Mouse (Mus musculus): ENCODE measurements around the gene Tspan2. TPM values are rescaled to one million over a fixed set of nuclear protein-coding genes. Genes with fewer than 3 reads are reported as not detected.

Tspan2 gene
- polyA plus RNA-seq, 1 experiment from 2014 or later, result 8.8 TPM

DNA sequence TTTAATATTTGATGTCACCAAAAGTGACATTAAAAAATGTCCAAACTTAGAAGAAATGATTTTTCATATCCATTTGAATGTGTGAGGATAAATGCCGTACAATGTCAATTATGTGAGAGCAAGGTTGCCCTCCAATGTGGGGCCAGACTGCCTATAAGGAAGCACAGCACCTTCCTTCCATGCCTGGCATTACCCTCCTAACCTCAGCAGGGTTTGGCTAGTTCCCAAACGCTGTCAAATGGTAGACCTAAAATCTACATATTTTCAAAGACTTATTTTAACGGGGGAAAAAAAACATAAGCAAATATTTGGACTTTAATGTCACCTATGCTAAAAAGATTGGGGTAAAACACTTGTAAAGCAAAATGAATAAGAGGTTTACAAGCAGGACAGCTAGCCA, 3.2 kb upstream of the Tspan2 start:
- no peak overlapping the region for H3K27ac ChIP-seq (ENCODE audit: low read depth, low read length)
- ATAC-seq (no peak), DNase-seq (ENCODE audit: low spot score) (no peak)
- H3K4me3 ChIP-seq (ENCODE audit: low read depth, low read length), result no peak overlapping the region
- H3K9ac ChIP-seq (ENCODE audit: low read length), result no peak overlapping the region
- no peaks in the 10 kb centered on the region for H3K36me3 ChIP-seq (ENCODE audit: control insufficient read depth, insufficient read depth, low read length)
- no peak overlapping the region for H3K4me2 ChIP-seq (ENCODE audit: low read length)
- no peaks in the 10 kb centered on the region for H3K27me3 ChIP-seq (replicated peaks; ENCODE audit: control insufficient read depth, insufficient read depth, low read length)
- WGBS, result 73% methylated on average over 3 of the region's 3 CpGs
- H3K9me3 ChIP-seq (replicated peaks; ENCODE audit: control insufficient read depth, low read length), result no peaks in the 10 kb centered on the region
- peaks cover 8% of the 10 kb centered on the region; the same call in 1 of the 2 replicates for H3K4me1 ChIP-seq (ENCODE audit: control insufficient read depth, insufficient read depth, low read length)

DNA sequence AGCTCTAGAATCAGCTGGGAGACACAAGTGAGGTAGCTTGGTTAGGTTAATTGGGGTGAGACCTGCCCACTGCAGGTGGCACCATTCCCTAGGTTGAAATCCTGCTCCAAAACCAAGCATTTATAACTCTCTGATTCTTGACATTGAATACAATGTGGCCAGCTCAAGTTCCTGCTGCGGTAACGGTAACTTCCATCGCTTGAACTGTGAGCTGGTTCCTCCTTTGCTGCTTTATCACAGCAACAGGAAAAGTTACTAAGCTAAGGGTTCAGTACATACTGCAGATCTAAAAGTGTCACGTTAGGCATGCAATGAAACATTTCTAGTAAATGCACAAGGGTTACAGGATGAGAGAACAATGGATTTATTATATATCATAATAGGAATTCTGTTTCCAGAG, 1.7 kb upstream of the Tspan2 start:
- DNase-seq (ENCODE audit: low spot score) (no peak), ATAC-seq (no peak)
- 96% methylated on average over 4 of the region's 4 CpGs for WGBS
- Histone ChIP-seq H3K4me2 (ENCODE audit: low read length) (no peak overlapping the region), H3K27ac (ENCODE audit: low read depth, low read length) (no peak overlapping the region), H3K4me3 (ENCODE audit: low read depth, low read length) (no peak overlapping the region), H3K36me3 (ENCODE audit: control insufficient read depth, insufficient read depth, low read length) (no peaks in the 10 kb centered on the region), H3K9me3 (replicated peaks; ENCODE audit: control insufficient read depth, low read length) (no peaks in the 10 kb centered on the region), H3K4me1 (ENCODE audit: control insufficient read depth, insufficient read depth, low read length) (peaks cover 8% of the 10 kb centered on the region; the same call in 1 of the 2 replicates), H3K9ac (ENCODE audit: low read length) (no peak overlapping the region), H3K27me3 (replicated peaks; ENCODE audit: control insufficient read depth, insufficient read depth, low read length) (no peaks in the 10 kb centered on the region)

DNA sequence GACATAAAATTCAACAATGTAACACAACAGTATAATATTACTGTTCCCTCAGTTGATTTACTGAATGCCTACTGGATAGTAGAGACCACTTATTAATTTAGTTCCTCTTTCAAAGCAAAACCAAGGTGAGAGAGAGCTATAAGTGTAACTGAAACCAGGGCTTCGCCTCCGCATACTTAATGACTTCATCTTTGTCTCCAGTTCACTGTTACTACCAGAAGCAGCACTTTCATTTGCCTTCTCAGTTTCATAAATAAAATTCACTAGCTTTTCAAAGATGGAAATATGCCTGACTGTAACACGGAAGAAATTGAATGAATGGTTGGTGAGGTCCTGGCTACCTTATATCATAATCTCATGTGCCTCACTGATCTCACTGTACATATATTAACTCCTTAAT, 1.3 kb upstream of the Tspan2 start:
- no peaks in the 10 kb centered on the region for H3K9me3 ChIP-seq (replicated peaks; ENCODE audit: control insufficient read depth, low read length)
- H3K27me3 ChIP-seq (replicated peaks; ENCODE audit: control insufficient read depth, insufficient read depth, low read length), result no peaks in the 10 kb centered on the region
- 96% methylated on average over 3 of the region's 3 CpGs for WGBS
- H3K4me2 ChIP-seq (ENCODE audit: low read length), result no peak overlapping the region
- no peak overlapping the region for H3K27ac ChIP-seq (ENCODE audit: low read depth, low read length)
- DNase-seq (ENCODE audit: low spot score) (no peak), ATAC-seq (no peak)
- H3K9ac ChIP-seq (ENCODE audit: low read length), result no peak overlapping the region
- peaks cover 8% of the 10 kb centered on the region; the same call in 1 of the 2 replicates for H3K4me1 ChIP-seq (ENCODE audit: control insufficient read depth, insufficient read depth, low read length)
- H3K4me3 ChIP-seq (ENCODE audit: low read depth, low read length), result no peak overlapping the region
- H3K36me3 ChIP-seq (ENCODE audit: control insufficient read depth, insufficient read depth, low read length), result no peaks in the 10 kb centered on the region

DNA sequence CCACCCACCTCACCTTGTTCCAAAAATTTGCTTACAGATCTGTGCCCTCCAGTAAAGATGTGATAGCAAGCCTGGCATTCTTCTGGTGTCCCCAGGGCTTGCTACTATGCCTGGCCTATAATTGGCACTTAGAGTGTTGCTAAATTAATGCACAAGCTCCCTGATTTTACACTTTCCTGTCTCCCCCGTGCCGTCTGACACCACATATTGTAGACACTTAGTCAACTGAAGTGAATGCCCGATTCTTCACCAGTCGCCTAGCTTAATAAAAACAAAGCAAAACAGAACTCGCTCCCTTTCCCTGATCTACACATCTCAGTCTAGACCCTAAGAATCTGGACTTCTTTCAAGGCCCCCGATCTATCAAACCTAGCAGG, 405 bp upstream of the Tspan2 start:
- Histone ChIP-seq H3K4me1 (ENCODE audit: control insufficient read depth, insufficient read depth, low read length) (peaks cover 8% of the 10 kb centered on the region; the same call in 1 of the 2 replicates), H3K27ac (ENCODE audit: low read depth, low read length) (no peak overlapping the region), H3K9ac (ENCODE audit: low read length) (peak overlapping the region; percentile 79), H3K27me3 (replicated peaks; ENCODE audit: control insufficient read depth, insufficient read depth, low read length) (no peaks in the 10 kb centered on the region), H3K36me3 (ENCODE audit: control insufficient read depth, insufficient read depth, low read length) (no peaks in the 10 kb centered on the region), H3K4me3 (ENCODE audit: low read depth, low read length) (peak overlapping the region; percentile 62), H3K9me3 (replicated peaks; ENCODE audit: control insufficient read depth, low read length) (no peaks in the 10 kb centered on the region), H3K4me2 (ENCODE audit: low read length) (peak overlapping the region; percentile 84)
- DNase-seq (ENCODE audit: low spot score) (peak; percentile 33), ATAC-seq (no peak)
- WGBS, result 30% methylated on average over 6 of the region's 6 CpGs

GRCm38 (mm10) chr3:102735031-102735558, 766 bp downstream of the Tspan2 start:
- Histone ChIP-seq H3K27ac (ENCODE audit: low read depth, low read length) (no peak overlapping the region), H3K27me3 (replicated peaks; ENCODE audit: control insufficient read depth, insufficient read depth, low read length) (no peaks in the 10 kb centered on the region), H3K36me3 (ENCODE audit: control insufficient read depth, insufficient read depth, low read length) (no peaks in the 10 kb centered on the region), H3K4me2 (ENCODE audit: low read length) (peak overlapping the region; percentile 84), H3K9me3 (replicated peaks; ENCODE audit: control insufficient read depth, low read length) (no peaks in the 10 kb centered on the region), H3K9ac (ENCODE audit: low read length) (peak overlapping the region; percentile 79), H3K4me3 (ENCODE audit: low read depth, low read length) (peak overlapping the region; percentile 62), H3K4me1 (ENCODE audit: control insufficient read depth, insufficient read depth, low read length) (peaks cover 8% of the 10 kb centered on the region; the same call in 1 of the 2 replicates)
- under 1% methylated on average over 31 of the region's 33 CpGs for WGBS
- DNase-seq (ENCODE audit: low spot score) (peak; percentile 57), ATAC-seq (peak; percentile 76)

GRCm38 (mm10) chr3:102735638-102736037, 1.3 kb downstream of the Tspan2 start:
- H3K4me2 ChIP-seq (ENCODE audit: low read length), result peak overlapping the region; percentile 84
- H3K27ac ChIP-seq (ENCODE audit: low read depth, low read length), result no peak overlapping the region
- peak overlapping the region; percentile 79 for H3K9ac ChIP-seq (ENCODE audit: low read length)
- DNase-seq (ENCODE audit: low spot score) (peak; percentile 39), ATAC-seq (peak; percentile 35)
- no peaks in the 10 kb centered on the region for H3K9me3 ChIP-seq (replicated peaks; ENCODE audit: control insufficient read depth, low read length)
- H3K4me3 ChIP-seq (ENCODE audit: low read depth, low read length), result peak overlapping the region; percentile 62
- no peaks in the 10 kb centered on the region for H3K27me3 ChIP-seq (replicated peaks; ENCODE audit: control insufficient read depth, insufficient read depth, low read length)
- no peaks in the 10 kb centered on the region for H3K36me3 ChIP-seq (ENCODE audit: control insufficient read depth, insufficient read depth, low read length)
- H3K4me1 ChIP-seq (ENCODE audit: control insufficient read depth, insufficient read depth, low read length), result peaks cover 8% of the 10 kb centered on the region; the same call in 1 of the 2 replicates
- WGBS, result 49% methylated on average over 6 of the region's 6 CpGs

- Histone ChIP-seq H3K9ac (ENCODE audit: low read length) (no peak overlapping the region), H3K27ac (ENCODE audit: low read depth, low read length) (no peak overlapping the region), H3K4me3 (ENCODE audit: low read depth, low read length) (no peak overlapping the region), H3K4me1 (ENCODE audit: control insufficient read depth, insufficient read depth, low read length) (peaks cover 8% of the 10 kb centered on the region; the same call in 1 of the 2 replicates), H3K4me2 (ENCODE audit: low read length) (no peak overlapping the region), H3K27me3 (replicated peaks; ENCODE audit: control insufficient read depth, insufficient read depth, low read length) (no peaks in the 10 kb centered on the region), H3K9me3 (replicated peaks; ENCODE audit: control insufficient read depth, low read length) (no peaks in the 10 kb centered on the region), H3K36me3 (ENCODE audit: control insufficient read depth, insufficient read depth, low read length) (no peaks in the 10 kb centered on the region)
- 88% methylated on average over 6 of the region's 6 CpGs for WGBS
- DNase-seq (ENCODE audit: low spot score), result no peak
- no peak for ATAC-seq
Observed at GRCm38 (mm10) chr3:102736436-102736835, 2.1 kb downstream of the Tspan2 start.

- WGBS, result 81% methylated on average over 6 of the region's 6 CpGs
- Histone ChIP-seq H3K4me2 (ENCODE audit: low read length) (no peak overlapping the region), H3K4me3 (ENCODE audit: low read depth, low read length) (no peak overlapping the region), H3K9me3 (replicated peaks; ENCODE audit: control insufficient read depth, low read length) (no peaks in the 10 kb centered on the region), H3K27ac (ENCODE audit: low read depth, low read length) (no peak overlapping the region), H3K27me3 (replicated peaks; ENCODE audit: control insufficient read depth, insufficient read depth, low read length) (no peaks in the 10 kb centered on the region), H3K4me1 (ENCODE audit: control insufficient read depth, insufficient read depth, low read length) (peaks cover 8% of the 10 kb centered on the region; the same call in 1 of the 2 replicates), H3K9ac (ENCODE audit: low read length) (no peak overlapping the region), H3K36me3 (ENCODE audit: control insufficient read depth, insufficient read depth, low read length) (no peaks in the 10 kb centered on the region)
- no peak for ATAC-seq
- no peak for DNase-seq (ENCODE audit: low spot score)
Observed at GRCm38 (mm10) chr3:102737106-102737505, 2.8 kb downstream of the Tspan2 start.

DNA sequence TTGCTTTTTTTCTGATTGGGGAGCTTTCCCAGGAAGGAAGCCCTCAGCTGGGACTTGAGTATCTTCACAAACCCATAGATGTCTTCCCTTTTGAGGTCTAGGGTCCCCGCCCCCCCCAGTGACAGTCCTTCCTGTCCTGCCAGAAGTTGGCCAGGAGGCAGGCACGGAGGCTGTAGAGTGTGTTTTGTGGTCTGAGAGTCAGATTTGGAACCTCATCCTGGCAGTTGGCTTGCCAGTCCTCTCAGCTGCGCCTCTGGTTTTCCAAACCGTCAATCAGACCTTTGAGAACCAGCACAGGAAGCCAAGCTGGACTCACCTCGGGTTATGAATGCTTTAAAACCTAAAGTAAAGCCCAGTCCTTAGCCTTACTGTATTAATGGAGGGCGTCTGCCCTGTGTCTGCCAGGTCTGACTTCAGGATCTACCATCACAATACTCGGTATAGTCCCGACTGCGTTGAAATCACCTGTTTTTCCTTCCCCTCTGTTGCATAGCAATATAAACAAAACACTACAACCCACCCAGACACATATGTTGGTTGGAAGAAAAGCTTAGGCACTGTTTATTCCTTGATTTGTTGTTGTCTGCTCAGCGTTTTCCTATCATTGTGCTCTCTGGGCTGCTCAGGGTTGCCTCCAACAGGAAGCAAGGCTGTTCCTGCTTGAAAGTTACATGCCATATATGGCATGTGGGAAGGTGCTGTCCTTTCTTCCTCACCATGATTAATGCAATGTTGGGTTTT, 4.0 kb downstream of the Tspan2 start:
- Histone ChIP-seq H3K36me3 (ENCODE audit: control insufficient read depth, insufficient read depth, low read length) (no peaks in the 10 kb centered on the region), H3K27ac (ENCODE audit: low read depth, low read length) (no peak overlapping the region), H3K9ac (ENCODE audit: low read length) (no peak overlapping the region), H3K9me3 (replicated peaks; ENCODE audit: control insufficient read depth, low read length) (no peaks in the 10 kb centered on the region), H3K4me1 (ENCODE audit: control insufficient read depth, insufficient read depth, low read length) (peaks cover 12% of the 10 kb centered on the region), H3K4me2 (ENCODE audit: low read length) (no peak overlapping the region), H3K27me3 (replicated peaks; ENCODE audit: control insufficient read depth, insufficient read depth, low read length) (no peaks in the 10 kb centered on the region), H3K4me3 (ENCODE audit: low read depth, low read length) (no peak overlapping the region)
- DNase-seq (ENCODE audit: low spot score), result no peak
- ATAC-seq, result no peak
- WGBS, result 85% methylated on average over 10 of the region's 10 CpGs
